Mouse (Mus musculus) lung, postnatal 14 days (tissue): Measurements from ENCODE around the gene Dhdh.
A peak's percentile ranks its signal among the peaks of the same experiment; 100 is the strongest.
"Not testable (repeated sequence)": the region's sequence is repeated elsewhere in the genome, so short reads cannot be mapped to it uniquely, and the experiment has no call there.

Experiments used
- DNase-seq: peaks from one replicate; pipeline ENCODE4 v3.0.0; 2021

Dhdh gene

DNA sequence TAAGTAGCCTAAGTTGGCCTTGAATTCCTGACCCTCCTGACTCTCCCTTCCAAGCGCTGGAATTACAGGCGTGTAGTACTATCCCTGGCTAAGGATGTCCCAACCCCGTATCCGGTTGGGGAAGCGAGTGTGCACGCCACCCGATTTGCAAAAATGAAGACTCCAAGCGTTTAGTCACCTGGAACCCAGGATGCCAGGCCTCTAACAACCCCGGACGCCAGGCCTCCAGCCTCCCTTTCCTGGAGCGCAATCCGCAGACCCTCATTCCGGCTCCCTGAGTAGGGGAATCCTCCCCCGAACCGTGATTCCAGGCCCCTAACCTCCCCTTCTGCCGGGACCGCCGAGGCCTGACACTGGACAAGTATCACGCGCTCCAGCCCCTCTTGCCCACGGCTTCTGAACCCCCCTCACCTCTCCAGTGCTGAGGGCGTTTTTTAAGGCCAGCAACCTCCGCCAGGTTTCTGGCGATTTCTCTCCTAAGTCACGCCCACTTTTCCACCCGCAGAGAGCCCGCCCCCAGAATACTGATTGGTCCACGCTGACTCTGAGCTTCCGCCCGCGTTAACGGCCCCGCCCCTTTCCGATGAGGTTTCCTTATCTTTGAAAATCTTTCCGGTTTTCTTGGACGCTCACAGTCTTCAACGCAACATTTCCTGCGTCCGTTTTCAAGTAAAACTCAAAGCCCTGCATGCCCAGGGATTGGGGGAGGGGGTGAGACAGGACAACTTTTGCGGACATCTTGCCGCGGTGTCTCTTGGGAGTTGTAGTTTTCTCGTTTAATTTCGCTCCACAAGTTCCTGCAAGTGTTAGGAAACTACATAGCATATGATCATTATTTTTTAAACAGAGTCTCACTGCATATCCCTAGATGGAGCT lies 21.5 kb upstream of the Dhdh start, which contains the start of gene Nucb1:
Nucb1 (minus strand) TSS at position 495 of the 876 bp plus-strand sequence.
- DNase-seq = peak; percentile 95

DNA sequence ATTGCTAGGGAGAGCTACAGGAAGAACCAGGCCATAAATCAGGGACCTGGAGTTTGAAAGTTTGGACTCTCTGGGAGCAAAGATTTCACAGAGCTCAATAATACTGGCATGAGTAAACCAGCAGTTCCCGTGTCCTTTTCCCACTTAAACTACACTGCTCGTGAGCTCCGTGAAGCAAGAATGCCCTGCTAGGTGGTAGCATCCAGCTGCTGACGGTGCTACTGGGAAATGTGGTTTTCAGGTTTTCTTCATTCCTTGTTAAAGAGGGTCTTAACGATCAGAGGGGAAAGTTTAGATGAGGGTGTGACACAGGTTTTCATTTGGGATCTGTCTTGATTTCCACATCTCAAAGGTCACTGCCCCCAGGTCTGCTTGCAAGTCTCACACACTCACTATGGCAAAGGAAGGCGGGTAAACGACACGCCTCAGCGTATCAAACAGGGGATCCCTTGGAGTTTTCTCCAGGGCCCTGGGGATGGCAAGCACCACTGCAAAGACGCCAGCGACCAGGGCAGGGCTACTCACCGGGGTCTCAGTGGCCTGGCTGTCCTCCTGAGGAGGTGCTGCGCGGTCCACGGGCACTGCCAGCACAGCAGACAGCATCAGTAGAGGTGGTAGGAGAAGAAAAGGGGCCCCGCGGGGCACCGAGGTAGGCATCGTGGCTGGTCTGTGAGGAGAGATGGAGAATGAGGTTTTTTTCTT lies 20.7 kb upstream of the Dhdh start:
- DNase-seq = no peak

DNA sequence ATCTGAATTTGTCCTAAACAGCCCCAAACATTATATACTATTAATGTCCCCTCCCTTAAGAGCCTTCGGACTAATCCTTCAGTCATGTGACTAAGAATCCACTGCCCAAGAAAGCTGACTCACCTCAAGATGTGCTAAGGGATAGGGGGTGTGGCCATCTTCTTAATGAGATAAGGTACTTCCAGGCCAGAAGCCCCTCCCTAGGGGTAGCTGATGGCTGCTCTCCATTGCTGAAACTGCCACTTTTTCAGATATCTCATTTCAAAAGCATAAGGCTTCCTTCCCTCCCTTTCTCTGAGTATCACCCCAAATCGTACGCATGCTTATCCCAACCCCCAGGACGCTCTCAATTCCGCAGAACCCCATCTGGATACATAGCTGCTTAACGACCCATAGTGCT lies 20.0 kb upstream of the Dhdh start:
- no peak for DNase-seq

DNA sequence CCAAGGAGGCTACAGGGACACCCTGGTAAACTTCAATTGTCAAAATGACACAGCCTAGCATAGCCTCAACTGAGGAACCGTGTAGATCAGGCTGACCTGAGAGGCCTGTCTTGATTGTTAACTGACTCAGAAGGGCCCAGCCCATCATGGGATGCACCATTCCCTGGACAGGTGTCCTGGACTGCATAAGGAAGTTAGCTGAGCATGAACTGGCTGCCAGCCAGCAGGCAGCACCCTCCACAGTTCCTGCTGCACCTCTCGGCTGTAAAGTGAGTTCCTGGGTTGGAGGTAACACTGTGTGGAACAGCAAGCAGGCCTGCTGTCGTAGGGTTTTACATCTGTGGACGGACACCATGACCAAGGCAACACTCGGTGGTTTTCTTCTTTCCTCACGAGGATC lies 19.0 kb upstream of the Dhdh start:
- no peak for DNase-seq

DNA sequence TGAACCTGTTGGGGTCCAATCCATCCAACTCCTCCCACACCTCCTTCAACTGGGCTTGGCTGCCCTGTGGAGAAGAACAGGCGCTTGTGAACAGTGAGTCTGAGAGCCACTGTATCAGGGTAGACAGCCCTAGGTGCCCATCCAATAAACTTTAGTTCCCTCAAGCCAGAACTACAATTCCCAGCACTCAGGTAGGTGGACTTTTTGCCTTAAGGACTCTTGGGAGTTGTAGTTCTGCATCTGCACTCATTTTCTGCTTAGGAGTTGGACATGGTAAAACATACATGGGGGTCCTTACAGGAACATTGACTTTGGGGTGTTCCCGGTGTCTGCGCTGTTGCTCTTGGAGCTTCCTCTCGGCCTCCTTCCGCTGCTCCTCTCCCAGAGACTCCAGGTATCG lies 9.8 kb upstream of the Dhdh start:
- no peak for DNase-seq

DNA sequence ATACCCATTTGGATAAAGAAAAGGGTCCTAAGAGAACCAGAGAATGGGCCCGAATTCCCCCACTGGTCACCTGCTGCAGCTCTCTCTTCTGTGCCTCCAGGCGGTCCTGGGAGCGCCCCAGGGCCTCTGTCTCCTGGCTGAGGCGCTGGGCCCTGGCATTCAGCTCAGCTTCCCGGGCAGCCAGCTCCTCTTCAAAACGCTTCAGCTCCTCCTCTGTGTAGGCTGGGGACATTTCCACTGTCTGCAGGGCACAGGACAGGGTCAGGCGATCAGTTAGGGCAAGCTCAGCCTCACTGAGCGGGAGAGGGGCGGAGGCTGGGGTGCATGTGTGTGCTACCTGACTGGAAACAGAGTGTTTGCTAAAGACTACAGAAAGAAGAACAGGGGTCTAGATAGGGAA lies 5.9 kb upstream of the Dhdh start:
- DNase-seq = no peak

DNA sequence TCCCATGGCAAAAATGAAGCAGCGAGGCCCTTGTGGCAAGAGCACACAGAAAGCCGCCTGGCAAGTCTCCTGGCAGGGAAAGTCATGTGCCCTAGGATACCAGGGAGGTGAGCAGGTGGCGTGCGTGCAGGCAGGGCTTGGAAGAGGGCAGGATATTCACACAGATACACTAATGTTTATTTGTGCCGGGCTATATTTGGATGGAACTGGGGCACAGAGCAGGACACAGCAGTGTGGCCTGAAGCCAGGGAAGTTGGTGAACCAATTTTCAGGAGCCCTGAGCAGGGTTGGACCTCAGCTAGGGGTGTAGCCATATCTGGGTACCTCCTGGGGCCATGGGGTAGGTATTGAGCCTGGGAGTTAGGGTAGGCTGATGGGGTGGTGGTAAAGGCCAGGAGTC lies 4.3 kb upstream of the Dhdh start:
- DNase-seq = no peak

DNA sequence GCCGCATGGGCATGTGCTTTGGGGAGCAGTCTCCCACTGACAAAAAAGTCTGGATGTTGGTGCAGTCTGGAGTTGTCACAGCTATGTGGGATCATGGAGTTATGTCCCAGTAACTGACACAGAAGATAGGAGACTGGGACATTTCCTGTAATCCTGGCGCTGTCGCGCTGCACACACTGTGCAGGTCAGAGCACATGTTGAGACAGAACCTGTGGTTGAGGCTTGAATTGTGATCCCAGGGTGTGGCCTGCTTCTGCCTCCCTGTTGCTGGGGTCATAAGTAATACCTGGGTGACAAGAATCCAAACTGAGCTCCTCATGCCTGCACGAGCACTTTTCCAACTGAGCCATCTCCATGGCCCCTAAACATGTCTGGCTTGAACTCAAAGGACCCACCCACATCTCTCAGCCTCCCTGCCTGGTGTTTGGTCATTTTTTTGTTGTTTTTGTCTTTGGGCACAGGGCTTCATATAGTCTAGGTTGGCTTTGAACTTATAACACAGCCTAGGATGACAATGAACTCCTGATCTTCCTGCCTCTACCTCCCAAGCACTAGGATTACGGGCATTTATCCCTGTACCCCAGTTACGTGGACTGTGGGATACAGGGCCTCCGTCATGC lies 3.7 kb upstream of the Dhdh start:
- no peak for DNase-seq

DNA sequence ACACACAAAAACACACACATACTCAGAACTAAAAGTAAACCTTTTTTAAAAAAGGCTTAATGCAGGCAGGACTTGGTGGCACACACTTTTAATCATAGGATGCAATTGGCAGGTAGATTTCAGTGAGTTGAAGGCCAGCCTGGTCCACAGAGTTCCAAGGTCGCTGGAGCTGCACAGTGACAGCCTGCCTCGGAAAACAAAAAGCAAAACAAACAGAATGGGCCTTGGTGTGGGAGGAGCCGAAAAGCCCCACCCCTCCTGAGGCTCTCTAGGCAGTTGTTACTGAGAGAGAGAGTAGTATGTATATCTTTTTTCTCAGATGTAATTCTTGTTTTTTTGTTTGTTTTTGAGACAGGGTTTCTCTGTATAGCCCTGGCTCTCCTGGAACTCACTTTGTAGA lies 2.7 kb upstream of the Dhdh start:
- no peak for DNase-seq

DNA sequence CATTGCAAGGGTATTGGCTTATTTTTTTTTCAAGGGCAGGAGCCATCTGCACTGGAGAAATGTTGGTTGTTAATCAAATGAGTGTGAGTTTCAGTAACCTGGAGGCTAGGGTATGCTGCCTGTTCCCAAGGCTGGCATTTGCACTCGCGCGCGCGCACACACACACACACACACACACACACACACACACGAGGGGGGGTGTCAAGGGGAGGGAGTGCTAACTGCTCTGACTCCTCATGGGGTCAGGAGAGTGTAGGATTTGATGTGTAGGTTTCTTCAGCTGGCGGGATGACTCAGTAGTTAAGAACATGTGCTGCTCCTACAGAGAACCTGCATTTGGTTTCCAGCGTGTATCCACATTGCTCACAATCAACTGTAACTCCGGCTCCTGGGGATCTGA lies 2.2 kb upstream of the Dhdh start:
- no peak for DNase-seq

DNA sequence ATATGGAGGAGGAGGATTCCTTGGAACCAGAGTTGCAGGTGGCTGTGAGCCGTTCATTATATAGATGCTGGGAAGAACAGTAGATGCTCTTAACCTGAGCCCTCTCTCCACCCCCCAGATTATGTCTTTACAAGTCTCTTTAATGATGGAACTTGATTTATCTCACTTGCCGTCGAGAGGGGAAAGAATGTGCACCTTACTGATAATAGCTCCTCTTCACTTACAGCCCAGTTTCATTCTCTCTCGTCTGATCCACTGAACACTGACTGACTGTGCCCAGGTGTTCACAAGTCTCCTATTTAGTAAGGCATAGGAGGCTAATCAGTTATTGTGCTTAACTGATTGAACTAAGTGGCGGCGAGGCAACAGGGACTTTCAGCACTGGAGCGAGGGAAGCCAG lies 973 bp upstream of the Dhdh start:
- no peak for DNase-seq

DNA sequence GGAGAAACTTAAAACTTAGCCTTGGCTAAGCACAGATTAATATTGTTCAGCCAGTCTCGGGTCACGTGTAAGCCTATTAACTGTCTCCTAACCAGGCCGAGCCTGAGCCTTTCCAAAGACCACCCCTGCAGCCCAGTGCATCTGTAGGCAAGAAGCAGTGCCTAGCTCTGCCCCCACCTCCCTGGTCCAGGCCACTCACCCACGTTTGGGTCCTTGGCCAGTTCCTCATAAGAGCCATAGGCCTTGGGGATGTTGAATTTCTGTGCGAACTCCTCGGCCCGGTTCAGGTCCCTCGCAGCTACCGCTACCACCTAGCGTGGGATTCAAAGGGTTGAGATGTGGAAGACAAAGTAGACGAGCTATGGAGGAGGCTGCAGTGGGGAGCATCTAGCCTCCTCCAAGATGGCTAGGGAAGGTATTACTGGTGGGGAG lies 728 bp downstream of the Dhdh start:
- DNase-seq = no peak

DNA sequence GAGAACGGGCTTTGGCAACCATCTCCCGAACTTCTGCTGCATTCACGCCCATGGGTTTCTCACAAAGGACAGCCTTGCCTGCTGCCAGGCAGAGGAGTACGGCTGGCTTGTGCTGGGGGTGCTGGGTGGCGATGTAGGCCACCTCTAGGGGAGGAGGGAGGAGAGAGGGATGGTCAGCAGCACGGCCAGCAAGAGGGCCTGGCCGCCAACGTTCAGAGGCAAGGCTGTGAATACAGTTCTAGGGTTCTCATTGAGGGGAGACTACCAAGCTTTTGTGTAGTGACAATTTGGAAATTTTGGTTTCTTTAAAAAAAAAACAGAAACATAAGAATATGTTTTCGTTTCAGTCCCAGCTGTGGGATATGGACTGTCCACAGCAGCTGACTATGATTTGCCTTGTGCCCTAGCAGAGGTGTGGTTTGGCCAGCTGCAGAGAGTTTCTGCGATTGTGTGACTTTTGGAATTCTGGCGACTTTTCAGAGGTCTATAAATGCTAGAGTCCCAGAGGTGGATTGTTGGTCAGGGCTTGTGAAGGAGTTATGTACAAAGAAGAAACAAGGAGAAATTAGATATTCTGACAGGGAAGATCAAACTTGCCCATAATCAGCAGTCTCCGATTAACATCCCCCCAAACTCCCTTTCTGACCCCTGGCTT lies 1.7 kb downstream of the Dhdh start, which contains the start of gene Gm45808:
Gm45808 (minus strand) TSS at position 51 of the 655 bp plus-strand sequence.
- no peak for DNase-seq

DNA sequence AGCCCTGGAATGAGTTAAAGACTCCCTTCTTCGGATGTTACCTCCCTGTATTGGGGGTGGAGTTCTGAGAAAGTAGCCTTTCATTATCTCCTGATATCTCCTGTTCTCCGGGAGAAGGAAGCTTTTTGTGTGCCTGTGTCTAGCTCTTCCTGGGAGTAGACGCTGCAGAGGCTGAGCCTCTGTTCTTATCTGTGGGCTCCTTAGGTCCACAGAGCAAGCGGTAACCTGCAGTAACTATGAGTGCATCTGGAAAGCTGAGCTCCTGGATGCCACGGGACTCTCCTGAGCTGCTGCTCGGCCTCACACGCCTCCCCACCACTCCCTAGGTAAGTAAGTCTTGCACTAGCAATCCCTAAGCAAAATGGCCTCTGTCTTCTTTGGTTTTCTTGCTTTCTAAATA lies 2.4 kb downstream of the Dhdh start:
- no peak for DNase-seq

DNA sequence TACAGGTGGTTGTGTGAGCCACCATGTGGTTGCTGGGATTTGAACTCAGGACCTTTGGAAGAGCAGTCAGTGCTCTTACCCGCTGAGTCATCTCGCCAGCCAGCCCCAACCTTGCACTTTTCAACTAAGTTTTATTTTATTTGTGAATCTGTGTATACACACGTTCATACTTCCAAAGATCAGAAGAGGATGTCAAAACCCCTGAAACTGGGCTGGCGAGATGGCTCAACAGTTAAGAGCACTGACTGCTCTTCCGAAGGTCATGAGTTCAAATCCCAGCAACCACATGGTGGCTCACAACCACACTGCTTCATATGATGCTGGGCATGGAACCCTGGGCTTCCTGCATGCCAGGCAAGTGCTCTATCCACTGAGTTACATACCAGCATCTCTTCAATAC lies 3.6 kb downstream of the Dhdh start:
- not testable (repeated sequence) for DNase-seq

DNA sequence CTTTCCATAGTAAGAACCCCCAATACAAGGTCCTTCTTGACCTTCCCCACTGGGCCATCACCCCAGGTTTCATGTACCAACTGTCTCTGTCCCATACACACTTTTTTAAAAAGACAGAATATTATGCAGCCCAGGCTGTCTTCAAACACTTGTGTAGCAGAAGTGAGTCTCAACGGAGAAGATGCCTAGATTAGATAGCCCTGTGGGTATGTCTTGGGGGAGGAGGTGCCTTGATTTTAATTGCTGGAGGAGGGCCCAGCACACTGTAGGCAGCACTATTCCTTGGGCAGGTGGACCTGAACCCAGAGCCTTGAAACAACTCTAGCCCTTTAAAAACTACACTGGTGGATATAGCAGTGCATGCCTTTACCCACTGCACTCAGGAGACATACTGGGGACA lies 6.4 kb downstream of the Dhdh start:
- no peak for DNase-seq

DNA sequence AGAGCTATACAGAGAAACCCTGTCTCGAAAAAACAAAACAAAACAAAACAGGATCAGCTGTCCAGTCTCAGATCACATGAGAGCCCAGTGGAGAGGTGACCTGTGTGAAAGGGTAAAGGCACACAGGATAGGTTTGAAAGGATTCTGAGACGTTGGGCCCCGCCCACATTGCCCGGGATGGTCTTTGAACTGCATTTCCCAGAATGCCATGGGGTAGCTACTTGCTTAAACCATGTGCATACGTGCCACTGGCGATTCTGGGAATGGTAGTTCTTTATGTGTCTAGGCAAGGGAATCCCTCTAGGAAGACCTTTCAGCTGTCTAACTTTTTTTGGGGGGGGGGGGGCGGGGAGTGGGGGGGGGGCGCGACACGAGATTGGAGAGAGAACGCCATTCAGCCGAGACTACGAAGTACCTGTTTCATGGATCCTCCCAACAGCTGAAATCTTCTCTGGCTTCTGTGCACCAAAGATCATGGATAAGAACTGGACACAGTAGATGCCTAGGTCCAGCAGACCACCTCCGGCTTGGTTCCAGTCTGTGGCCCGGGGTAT lies 7.2 kb downstream of the Dhdh start, which contains the start of gene Tulp2:
Tulp2 (plus strand) TSS at position 504 of the 554 bp plus-strand sequence.
- DNase-seq = peak; percentile 69

DNA sequence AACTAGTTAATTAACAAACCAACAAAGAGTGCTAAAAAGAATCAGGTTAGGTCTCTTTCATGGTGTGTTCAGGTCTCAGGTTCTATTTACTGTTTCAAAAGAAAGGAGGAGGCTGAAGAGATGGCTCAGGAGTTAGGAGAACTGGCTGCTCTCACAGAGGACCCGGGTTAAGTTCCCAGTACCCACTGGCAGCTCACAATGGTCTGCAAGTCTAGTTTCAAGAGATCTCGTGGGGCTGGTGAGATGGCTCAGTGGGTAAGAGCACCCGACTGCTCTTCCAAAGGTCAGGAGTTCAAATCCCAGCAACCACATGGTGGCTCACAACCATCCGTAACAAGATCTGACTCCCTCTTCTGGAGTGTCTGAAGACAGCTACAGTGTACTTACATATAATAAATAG lies 8.3 kb downstream of the Dhdh start:
- DNase-seq = not testable (repeated sequence)

DNA sequence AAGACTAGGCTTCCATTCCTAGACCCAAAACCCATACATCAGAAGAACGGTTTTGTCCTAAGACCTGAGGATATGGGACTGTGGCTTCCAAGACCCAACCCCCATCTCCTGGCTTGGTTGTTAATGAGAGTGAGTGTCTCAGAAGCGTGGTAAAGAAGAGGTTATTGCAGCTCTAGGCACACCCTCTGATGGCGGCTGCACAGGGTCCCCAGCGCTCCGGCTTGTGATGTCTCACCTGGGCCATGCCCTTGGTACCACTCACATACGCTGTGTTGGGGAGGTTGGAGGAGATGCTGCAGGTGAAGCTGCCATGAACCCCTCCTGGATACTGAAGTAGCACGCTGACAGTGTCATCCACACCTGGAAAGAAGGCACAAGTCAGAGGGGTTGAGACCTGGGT lies 9.8 kb downstream of the Dhdh start:
- DNase-seq = no peak

DNA sequence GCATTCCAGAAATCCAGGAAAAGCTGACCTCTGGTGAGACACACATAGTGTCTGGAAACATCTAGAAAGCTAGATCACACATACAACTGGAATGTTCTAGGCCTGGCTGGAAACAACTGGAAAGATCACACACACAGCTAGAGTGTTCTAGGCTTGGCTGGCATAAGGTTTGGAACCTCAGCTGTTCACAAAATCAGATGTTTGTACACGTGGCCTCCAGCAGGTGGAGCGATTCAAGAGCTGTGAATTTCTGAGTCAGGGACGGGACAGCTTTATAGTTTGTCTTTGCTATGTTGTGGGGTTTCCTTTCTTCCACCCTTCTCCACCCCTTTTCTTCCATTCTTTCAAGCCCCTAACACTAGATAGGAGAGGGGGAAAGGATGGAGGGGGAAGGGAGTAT lies 11.6 kb downstream of the Dhdh start:
- DNase-seq = peak; percentile 75

DNA sequence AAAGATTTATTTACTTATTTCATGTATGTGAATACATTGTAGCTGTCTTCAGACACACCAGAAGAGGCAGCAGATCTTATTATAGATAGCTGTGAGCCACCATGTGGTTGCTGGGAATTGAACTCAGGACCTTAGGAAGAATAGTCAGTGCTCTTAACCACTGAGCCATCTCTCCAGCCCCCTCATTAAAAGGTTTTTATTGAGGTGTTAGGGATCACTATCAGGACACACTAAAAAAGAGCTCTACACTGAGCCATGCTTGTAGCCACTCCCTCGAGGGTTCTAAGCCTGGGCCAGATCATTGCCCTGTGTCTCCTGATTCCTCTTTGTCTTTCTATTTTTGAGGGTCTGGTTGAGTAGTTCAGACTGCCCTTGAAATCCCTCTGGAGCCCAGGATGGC lies 12.2 kb downstream of the Dhdh start:
- DNase-seq = no peak

DNA sequence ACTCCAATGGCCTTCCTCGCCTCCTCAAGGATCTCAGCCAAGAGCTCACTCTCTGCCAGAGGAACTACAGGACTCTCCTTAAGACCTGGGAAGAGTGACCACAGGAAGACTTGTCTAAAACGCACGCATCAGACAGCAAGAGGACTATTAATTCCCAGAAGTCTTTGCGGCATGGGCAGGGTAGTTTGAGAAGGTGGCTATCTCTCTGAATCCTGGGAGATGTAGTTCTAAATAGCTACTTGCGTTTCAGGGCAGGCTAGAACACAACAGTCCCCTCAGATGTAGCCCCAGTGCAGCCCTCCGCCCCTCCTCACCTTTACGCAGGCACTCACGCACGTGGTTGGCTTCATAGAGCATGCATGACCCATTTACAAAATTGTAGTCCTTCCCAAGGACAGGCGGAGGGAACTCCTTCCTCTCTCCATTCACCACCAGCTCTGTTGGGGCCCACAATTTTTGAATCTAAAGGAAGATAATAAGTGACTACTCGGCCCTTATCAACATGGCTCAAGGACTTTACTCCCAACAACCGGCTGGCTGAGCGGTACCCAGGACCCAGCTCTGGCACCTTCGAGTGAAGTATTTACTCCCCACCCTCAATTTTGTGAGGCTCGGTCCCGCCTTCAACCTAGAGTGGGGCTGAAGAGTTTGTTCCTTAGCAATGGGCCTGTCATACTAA lies 13.2 kb downstream of the Dhdh start:
- DNase-seq = peak; percentile 32
